Mouse (Mus musculus) hindbrain, postnatal 0 days (tissue): ENCODE measurements around the gene Frmpd3. TPM values are rescaled to one million over a fixed set of nuclear protein-coding genes. Genes with fewer than 3 reads are reported as not detected.

Experiments used
- ATAC-seq: fragments of 200-750 bp; cut with Nextera tagmentation; 2 replicates; pipeline ENCODE4 v1.8.0; 2017; ENCODE audit warnings: mild to moderate bottlenecking, moderate TSS enrichment, moderate library complexity
- DNase-seq: peaks from one replicate; pipeline ENCODE4 v3.0.0-alpha.2; 2015; ENCODE audit warnings: low spot score
- H3K27ac ChIP-seq: fragments of 300-500 bp; sonication (generic); 2 replicates; pipeline ENCODE4 v1.5.1; 2014; ENCODE audit warnings: mild to moderate bottlenecking
- H3K27me3 ChIP-seq: fragments of 300-500 bp; sonication (generic); 2 replicates; pipeline ENCODE4 v1.6.1; 2014; ENCODE audit warnings: low read length, mixed read lengths; ENCODE audit not compliant: insufficient read depth
- H3K36me3 ChIP-seq: fragments of 300-500 bp; sonication (generic); 2 replicates; pipeline ENCODE4 v1.6.1; 2014; ENCODE audit warnings: low read length, mixed read lengths; ENCODE audit not compliant: insufficient read depth
- H3K4me1 ChIP-seq: fragments of 300-500 bp; sonication (generic); 2 replicates; pipeline ENCODE4 v1.6.1; 2014; ENCODE audit warnings: antibody characterized with exemption, low read length, mixed read lengths; ENCODE audit not compliant: insufficient read depth
- H3K4me2 ChIP-seq: fragments of 300-500 bp; sonication (generic); 2 replicates; pipeline ENCODE4 v1.6.1; 2014; ENCODE audit warnings: low read depth, mild to moderate bottlenecking, low read length, moderate library complexity, mixed read lengths
- H3K4me3 ChIP-seq: fragments of 300-500 bp; sonication (generic); 2 replicates; pipeline ENCODE4 v1.5.1; 2014; ENCODE audit warnings: low read length
- H3K9ac ChIP-seq: fragments of 300-500 bp; sonication (generic); replicated peaks from 2 replicates; pipeline ENCODE4 v1.6.1; 2014; ENCODE audit warnings: mild to moderate bottlenecking, low read length, moderate library complexity, mixed read lengths
- H3K9me3 ChIP-seq: fragments of 300-500 bp; sonication (generic); 2 replicates; pipeline ENCODE4 v1.6.1; 2016; ENCODE audit warnings: low read length, mixed read lengths
- CTCF ChIP-seq: IDR thresholded peaks from 2 replicates; pipeline ENCODE4 v1.5.1; 2016; ENCODE audit warnings: antibody characterized with exemption, control low read depth, low read depth
- WGBS: fragments of 180-500 bp; shearing (Covaris S2); extraction: QIAGEN DNeasy Blood & Tissue Kit; methylation state at CpG from one replicate; pipeline ENCODE4 v1.1.7; 2014; 5-methylcytosine and 5-hydroxymethylcytosine counted together
- microRNA counts: library from miRNA; unstranded; fragments of <30 nt; microRNA quantifications from one replicate; lab custom pipeline; 2015
- microRNA-seq, 2 experiments: library from miRNA; unstranded; fragments of <30 nt; microRNA quantifications; one replicate each; pipeline ENCODE4; 2016
- polyA plus RNA-seq: library from polyadenylated mRNA; unstranded; fragments of >200 nt; fragmentation: Nextera tagmentation; extraction: Ambion mirVana; gene quantifications from 2 replicates; pipeline ENCODE4 v1.2.1, GENCODE M21; 2015
- total RNA-seq: library from RNA; depleted of rRNA; stranded (reverse); fragments of >200 nt; gene quantifications from 2 replicates; pipeline ENCODE4 v1.2.3, GENCODE M21; 2014; rRNA removed

Gene Frmpd3
- total and polyA plus RNA-seq, 2 experiments from 2014 or later = 3.2 to 15.6 TPM

GRCm38 (mm10) chrX:140479171-140479570, 137.1 kb downstream of the Frmpd3 start:
- no peak overlapping the region for H3K9ac ChIP-seq
- no peak overlapping the region for H3K27ac ChIP-seq
- H3K4me1 ChIP-seq = no peaks in the 10 kb centered on the region
- no peaks in the 10 kb centered on the region for H3K36me3 ChIP-seq
- 56% methylated on average over 5 of the region's 5 CpGs for WGBS
- no peaks in the 10 kb centered on the region for H3K27me3 ChIP-seq
- no peak overlapping the region for H3K4me2 ChIP-seq
- DNase-seq (peak; percentile 37), ATAC-seq (no peak)
- TF ChIP-seq CTCF = peak; percentile 62
- H3K9me3 ChIP-seq = no peaks in the 10 kb centered on the region
- H3K4me3 ChIP-seq = no peak overlapping the region

MicroRNA genes within 50 kb of the gene (microRNA counts, 519-probe panel; counts per million panel counts)
- not detected for microRNA mmu-miR-3475 (lab: Ali Mortazavi, UCI)

Small RNA genes lying within 50 kb of the gene (microRNA-seq; reads per million reads assigned to microRNA genes)
- 91.9 to 136 reads per million in 2 experiments for gene Mir3475

Other genes with a start within 250 kb of the Frmpd3 start
- gene Prps1, start 114.3 kb downstream of the Frmpd3 start, total RNA-seq = 42.1 and 48.2 TPM in 2 replicates
- 79.4 and 83.7 TPM in 2 replicates for gene Prps1, start 114.3 kb downstream of the Frmpd3 start, polyA plus RNA-seq